Mouse (Mus musculus) left cerebral cortex, postnatal 10 days (tissue): ENCODE measurements at regions not wholly inside any gene's neighbourhood (a gene's known extent, or its start where the extent isn't known, plus 50 kb on each side); places are given as distances from the start of the nearest gene placed in this dataset.

Experiments
- DNase-seq, 2 experiments: peaks; one replicate each; pipeline ENCODE4 v3.0.0; 2021 to 2022; ENCODE audit warnings: low spot score in 2 of 2, mixed read lengths in 1 of 2; ENCODE audit errors: extremely low spot score in 1 of 2
- intact Hi-C: fragments of 180-260 bp; cut with DNase I; formaldehyde crosslinking; loops from one replicate; pipeline ENCODE4 v1.15.1; 2025

DNA sequence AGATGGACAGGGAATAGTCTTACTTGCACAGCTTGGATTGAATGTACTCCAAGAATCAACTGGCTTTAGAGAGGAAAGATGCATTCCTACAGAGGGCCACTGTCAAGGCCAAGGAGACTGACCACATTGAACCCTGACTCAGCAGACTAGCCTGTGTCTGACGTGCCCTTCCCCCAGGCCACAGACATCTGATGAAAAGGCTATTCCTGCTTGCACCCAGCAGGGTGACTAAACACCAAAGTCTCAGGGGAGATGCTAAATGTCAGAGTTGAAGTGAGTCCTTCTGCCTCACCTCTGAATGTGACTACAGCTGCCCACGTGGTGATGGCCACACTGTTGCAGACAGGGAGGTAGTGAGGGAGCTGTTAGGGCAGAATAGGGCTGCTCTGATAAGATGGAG, 140.2 kb upstream of the Fggy start:
- peak in 1 of 2 experiments; percentile 19 for DNase-seq
- intact Hi-C loops: no loop called here

DNA sequence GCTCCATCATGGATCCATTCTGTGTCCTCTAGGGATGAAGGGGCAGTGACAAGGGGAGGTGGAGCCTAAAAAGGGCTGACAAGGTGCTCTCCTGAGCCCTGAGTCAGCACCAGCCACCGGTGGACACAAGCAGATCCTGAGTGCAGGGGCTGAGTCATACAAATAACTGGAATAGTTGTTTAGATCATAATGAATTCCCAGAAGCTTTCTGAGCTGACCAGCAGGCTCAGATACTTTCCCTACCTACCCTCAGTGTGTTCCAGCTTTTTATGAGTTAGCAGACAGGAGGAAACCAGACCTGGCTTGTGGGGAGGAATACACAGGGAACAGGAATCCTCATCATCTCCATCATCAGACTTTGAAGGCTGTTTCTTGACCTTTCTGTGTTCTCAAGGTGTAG, 130.7 kb upstream of the Fggy start:
- intact Hi-C loops: no loop called here
- no peak for DNase-seq

DNA sequence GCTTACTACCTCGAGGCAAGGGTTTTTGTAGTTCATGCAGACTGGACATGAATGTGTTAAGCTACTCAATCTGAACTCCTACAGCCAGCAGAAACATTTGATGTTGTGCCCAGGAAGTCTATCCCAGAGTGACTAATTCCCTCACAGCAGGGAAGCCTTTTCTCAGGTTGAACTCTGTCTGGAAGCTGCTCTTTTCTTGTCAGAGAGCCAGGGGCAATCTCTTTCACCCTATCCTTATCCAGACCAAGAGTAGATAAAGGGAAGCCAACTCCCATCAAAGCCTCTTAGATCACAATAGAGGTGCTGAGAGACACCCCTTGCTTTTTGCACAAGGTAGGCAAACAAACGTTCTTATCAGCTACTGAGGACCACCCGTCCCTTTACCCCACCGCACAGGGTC, 122.8 kb upstream of the Fggy start:
- peak in 1 of 2 experiments; percentile 4 for DNase-seq
- intact Hi-C loops: no loop called here

DNA sequence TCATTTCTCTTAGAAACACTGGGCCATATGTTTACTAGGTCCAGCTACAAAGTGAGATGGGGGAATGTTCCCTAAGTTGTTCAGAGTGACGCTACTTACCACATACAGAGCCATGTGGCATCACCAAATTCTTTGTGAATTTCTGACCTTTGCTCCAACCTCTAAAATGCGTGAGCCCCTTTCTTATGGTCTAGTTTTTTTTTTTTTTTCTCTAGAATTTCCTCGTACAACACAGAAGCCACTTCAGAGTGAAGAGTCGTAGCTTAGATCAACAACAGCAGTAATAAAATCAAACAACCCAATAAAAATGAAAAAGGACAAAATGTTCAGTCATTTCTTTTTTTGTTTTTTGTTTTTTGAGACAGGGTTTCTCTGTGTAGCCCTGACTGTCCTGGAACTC, 122.2 kb upstream of the Fggy start:
- intact Hi-C loops: no loop called here

DNA sequence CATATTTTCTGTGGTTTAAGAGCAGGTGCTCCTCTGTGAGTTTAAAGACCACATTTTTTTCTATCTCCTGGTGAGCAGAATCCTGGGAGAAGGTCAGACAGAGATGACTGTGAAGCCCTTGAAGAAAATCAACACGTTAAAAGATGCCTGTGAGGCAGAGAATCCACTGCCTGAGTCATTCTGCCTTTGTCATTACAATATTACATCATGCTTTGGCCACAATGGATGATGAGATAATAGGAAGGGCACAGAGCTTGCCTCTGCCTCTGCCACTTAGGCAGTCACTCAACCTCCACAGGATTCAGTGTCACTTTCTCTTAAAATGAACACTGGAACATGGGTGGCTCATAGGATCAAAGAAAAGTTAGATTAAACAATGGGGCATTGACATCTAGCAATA, 117.5 kb upstream of the Fggy start:
- no peak for DNase-seq
- intact Hi-C loops: no loop called here

More for the DNA sequence above, 122.2 kb upstream of the Fggy start:
- DNase-seq: no peak

DNA sequence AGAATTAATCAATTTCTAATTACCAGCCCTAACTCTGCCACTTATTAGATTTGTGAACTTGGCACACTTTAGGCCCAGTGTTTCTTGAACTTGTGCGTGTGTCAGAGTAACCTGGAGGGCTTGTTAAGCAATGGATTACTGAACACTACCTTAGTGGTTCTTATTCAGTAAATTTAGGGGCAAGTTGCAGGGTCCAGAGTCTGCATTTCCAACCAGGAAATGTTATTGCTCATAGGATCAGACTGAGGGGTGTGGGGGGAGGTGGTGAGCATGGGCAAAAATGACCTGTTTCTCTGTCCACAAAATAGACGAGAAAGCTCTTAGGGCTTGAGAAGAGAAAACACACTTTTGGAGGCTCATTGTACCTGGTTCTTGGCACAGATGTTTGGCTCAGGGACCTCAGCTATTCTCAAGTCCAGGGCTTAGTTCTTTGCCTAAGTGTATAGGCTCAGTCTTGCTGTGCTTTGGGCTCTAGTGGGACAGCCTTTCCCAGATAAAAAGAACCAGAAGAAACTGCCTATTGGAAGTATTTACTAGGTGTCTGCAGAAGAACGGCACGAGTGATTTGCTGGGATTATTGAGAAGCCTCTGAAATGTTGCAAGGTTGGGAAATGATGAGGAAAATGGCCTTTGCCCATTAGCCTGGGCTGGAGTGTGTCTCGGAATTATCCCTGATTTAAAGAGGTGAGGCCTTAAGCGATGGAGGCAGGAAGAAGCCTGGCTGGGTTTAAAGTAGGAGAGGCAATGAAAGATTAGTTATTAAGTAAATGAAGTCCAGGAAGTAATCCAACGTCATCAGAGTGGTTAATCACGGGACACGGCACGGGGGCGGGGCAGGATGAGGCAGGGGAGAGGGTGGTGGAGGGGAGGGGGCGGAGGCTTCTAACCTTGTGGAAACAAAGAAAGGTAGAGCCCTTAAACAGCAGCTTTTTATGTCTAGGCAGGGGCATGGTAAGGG, 113.2 kb upstream of the Fggy start:
- no peak for DNase-seq
- intact Hi-C loops: no loop called here

DNA sequence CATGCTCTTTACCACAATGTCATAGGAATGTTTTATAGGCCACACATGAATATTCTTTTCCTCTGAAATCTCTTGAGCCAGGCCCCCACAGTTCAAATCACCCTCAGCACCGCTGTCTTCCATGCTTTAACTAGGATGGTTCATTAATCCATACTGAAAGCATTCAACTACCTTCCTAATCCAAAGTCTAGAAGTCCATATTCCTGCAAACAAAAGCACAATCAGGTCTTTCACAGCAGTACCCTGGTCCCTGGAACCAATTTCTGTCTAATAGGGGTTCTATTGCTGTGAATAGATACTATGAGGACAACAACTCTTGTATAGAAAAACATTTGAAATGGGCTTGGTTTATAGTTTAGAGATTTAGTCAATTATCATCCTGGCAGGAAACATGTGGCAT, 107.0 kb upstream of the Fggy start:
- DNase-seq: no peak
- intact Hi-C loops: no loop called here

DNA sequence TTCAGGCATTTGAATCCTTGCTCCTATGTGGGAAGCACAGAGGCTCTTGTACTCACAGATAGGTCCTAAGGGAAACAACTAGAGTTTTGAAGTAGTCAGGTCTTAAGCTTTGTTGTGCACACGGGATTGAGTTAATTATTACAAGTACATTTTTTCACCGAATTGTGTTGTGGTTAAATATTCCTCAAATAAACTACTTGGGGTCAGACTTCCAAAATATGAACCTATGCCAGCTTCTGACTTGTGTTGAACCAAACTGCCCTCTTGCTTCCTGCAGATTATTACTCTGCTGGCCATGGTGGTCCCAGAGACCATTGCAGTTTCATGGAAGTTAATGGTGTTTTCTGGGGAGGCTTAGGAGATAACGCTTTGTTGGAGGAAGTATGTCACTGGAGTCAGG, 105.5 kb upstream of the Fggy start:
- no peak for DNase-seq
- intact Hi-C loops: no loop called here

DNA sequence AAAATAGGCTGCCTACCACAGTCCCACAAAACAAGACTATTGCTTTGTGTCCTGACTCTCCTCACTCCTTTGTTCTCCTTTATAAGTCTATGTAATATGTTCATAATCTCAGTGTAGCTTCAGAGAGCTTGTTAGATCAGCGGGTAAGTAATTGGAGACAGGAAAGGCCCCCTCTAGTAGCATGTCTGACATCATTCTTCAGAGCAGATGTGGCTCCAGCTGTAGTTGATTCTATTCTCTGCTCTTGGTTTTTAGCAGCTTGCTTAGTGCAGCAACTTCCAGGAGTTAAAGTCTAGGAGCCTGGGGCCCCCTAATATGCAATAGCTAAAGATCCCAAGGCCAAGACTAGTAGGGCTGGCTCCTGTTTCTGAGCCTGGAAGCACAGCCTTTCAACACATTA, 101.0 kb upstream of the Fggy start:
- intact Hi-C loops: no loop called here
- no peak for DNase-seq

DNA sequence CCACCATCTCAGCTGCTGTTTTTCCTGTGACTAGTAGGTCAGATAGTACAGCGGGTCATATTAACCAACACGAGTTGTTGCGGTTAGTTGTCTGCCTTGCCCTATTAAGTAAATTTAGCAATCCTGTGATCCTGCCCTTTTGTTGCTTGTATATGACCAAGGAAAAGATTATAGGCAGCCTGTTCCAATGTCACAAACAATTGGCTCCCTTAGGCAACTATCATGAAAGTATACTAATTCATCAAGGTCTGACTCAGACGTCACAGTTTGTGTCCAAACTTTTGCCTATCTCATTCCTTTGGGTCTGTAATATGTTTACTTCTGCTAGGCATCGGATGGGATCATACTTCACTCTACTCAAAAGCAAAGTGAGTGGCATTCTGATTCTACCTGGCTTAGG, 100.4 kb upstream of the Fggy start:
- no peak for DNase-seq
- intact Hi-C loops: no loop called here

DNA sequence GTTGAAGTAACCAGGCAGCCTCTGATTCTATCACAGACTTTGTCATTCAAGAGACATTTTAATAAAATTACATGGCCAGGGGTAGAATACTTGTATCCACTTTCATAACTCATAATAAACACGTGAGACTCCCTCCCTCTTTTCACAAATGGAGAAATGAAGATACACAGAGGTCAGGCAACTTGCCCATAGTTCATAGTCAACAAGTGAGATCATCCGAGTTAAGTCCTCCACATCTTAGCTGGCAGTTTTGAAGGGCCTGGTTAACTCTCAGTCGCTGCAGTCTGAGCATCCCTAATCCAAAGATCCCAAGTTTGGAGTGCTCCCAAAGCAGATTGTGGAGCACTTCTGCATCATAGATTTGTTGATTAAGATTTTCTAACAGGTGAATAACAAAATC, 94.8 kb upstream of the Fggy start:
- intact Hi-C loops: no loop called here
- no peak for DNase-seq

DNA sequence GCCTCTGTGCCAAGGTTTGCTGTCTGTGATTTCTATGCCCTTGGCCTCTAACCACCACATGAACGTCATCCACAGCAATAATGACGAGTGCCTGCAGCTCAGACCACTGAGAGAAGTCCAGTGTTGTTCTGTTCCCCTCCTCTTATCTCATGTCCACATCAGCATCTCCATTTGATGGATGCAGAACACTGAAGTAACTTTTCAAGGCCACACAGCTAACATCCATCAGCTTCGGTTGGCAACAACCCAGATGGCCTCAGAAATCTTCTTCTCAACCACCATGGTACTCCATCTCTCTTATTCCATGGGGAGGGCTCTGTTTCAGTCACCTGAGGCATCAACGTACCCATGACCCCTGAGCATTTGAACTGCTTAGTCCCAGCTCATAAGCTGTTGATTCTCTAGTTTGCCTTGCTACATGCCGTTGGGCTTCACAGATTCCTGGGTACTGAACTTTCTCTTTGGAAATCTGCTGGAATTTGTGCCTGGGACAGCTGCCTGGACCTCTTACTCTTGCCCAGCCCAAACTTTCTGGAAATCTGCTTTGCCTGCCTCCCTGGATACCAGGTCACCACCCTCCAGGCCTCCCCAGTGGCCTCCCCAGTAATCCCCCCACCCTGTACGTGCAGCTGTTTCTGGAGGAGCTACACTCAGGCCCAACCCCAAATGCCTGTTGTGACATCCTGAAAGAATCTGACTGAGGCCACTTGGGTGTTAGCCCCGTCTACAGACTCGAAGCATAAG, 94.1 kb upstream of the Fggy start:
- DNase-seq: no peak
- intact Hi-C loops: no loop called here

DNA sequence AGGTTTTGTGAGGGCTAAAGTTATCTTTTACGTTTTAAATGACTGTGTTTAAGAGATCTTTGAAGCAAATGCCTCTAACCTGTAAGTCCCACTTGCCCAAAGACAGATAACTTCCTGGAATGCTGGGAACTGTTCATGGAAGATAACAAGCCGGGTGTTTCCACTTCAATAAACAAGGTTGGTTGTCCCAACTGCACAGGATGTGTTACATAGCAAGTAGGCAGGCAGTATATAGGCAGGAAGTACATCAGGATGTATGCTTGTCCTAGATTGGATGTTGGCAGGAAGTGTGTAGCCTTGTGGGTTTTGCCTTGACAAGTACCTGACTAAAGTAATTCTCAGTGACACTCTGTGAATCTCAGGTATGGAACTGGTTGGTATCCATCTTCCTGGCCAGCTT, 90.7 kb upstream of the Fggy start:
- DNase-seq: no peak
- intact Hi-C loops: no loop called here

DNA sequence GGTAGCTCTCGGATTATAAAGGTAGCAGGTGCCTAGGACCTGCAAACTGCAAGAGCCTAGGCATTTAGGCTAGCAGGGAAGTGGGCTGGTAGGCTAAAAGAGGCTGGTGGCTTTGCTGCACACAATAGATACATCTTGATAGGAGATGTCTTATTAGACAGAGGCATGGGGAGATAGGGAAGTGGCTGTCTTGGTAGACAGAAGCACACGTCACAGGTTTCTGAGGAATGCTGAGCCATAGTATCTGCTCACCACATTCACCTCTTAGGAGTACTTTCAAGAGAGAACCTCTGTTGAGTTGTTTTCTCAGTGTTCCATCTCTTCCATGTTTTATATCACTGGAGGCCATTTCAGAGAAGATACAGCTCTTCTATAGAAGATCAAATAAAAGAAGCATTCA, 89.8 kb upstream of the Fggy start:
- intact Hi-C loops: no loop called here
- no peak for DNase-seq

DNA sequence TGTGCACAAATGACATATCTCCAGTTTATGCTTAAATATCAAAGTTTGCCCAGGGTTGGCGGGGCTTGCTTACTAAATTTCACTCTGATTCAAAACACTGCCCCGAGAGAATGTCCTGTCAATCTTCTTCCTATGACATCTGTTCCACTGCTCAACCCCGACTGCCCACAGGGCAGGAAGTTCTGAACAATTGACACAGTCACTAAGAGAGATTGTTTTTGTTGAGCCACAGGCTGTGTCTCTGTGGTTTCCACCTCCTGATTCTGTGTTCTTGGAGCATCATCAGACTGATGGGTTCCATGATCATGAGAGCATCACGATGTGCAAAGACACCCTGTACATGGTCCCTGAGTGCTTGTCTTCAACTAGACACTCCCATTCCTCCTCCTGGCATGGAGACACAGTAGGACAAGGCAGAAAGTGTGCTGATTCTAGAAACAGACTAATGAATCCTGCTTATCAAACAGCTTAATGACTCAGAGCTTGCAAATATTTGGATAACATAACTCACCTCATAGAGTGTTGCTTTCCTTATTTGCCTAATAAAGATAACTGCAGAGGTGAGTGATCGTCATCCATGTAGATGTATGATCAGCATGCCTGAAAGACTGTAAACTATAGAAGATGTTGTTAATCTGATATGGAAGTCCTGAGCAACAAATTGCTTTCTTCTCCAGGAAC, 82.4 kb upstream of the Fggy start:
- intact Hi-C loops: no loop called here
- no peak for DNase-seq

DNA sequence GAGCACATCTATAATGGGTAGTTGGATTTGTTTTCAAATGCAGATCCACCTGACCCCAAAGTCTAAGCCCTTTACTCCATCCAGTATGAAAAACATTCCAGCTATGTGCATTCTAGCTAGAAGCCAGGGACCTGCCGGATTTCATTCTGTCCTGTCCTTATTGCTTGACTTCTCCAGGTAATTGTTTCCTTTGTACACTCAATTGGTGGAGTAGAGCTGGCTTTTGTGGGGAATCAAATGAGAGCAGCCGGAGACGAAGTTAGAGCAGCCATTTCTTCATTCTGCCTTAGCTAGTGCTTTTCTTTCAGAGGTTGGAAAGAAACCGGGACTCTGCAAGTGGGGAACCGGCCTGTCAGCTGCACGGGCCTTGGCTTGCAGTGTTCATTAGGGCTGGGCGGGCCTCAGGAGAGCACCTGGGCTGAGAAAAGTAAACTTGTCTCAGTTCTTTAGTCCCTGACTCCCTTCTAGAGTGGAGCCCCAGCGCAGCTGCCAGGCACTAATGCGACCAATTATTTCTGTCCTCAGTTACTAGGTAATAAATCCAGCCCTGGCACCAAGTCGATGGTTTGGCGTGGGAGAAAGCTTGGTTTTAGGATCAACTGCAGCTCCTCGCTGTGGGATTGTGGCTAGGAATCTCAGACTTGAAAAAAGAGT, 81.1 kb upstream of the Fggy start:
- intact Hi-C loops: no loop called here
- no peak for DNase-seq

DNA sequence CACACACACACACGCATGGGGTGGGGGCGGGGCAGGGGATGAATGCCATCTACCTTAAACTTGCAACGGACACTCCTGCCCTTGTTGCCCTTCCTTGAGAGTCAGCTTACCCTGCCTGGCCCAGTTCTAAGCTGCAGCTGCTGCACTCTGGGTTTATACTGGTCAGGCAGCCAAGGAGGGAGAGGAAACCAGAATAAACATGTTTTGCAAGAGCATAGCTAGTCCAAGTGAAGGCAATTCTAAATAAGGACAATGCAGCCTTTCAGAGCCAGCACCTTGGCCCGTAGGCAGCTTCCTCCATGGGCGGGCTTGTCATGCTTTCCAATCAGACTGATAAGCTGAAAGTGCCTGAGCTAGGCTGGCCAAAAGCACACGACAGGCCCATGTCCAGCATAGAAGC, 73.7 kb upstream of the Fggy start:
- intact Hi-C loops: no loop called here
- DNase-seq: peak in 1 of 2 experiments; percentile 33

DNA sequence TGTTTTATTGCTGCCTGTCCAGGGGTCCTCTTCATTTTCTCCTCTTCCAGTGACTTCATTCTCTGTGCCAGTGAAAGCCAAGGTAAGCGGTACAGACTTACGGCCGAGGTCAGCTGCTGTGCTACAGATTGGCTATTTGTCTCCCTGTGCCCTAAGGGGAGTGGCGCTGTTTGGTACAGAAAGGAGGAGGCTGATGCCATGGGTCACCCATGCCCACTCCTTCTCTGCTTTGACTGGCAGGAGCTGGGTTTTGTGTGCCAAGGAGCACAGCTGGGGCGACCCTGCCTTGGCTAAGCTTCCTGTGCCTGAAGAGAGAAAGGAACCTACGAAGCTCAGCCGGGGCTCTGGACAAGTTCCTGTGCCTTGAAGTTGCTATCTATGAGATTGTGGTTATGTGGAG, 70.0 kb upstream of the Fggy start:
- intact Hi-C loops: no loop called here
- no peak for DNase-seq

DNA sequence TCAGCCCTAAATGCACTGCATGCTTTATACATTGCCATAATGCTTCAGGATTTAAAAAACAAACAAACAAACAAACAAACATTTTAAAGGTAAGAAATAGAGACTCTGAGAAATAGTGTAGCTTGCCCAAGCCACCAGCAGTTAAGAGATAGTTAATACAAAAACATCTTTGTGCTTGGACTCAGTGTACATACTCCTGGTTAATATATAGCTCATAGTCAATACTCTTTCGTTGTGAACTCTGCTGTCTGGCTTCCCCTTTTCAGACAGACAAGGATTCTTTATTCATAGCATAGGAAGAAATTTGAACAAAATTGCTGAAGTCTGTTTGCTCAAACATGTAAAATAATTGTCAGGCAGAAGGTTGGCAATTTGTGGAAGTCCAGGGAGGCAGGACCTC, 69.3 kb upstream of the Fggy start:
- intact Hi-C loops: no loop called here
- DNase-seq: no peak
